Mouse (Mus musculus) megakaryocyte-erythroid progenitor cell, adult 5-6 weeks (primary cell): Measurements from ENCODE around the gene Vps26b. TPM values are rescaled to one million over a fixed set of nuclear protein-coding genes. Genes with fewer than 3 reads are reported as not detected.

Experiments used
- ATAC-seq: replicated peaks from 2 replicates; pipeline ENCODE4 v1.8.0; 2016; ENCODE audit warnings: mild to moderate bottlenecking, inconsistent platforms; ENCODE audit not compliant: severe bottlenecking, poor library complexity, low FRiP score, low TSS enrichment
- total RNA-seq, 2 experiments: library from RNA; stranded (forward) in 1 of 2; stranded (reverse) in 1 of 2; fragments of 200-1000, 215-1000 nt in 1 of 2; fragments of >200 nt in 1 of 2; fragmentation: Nextera tagmentation in 1 of 2; gene quantifications; 2 replicates each; pipeline ENCODE4 v1.2.3; 2014 to 2017

The Vps26b gene
- total RNA-seq, 2 experiments from 2014 or later, result 24.5 to 34.7 TPM

DNA sequence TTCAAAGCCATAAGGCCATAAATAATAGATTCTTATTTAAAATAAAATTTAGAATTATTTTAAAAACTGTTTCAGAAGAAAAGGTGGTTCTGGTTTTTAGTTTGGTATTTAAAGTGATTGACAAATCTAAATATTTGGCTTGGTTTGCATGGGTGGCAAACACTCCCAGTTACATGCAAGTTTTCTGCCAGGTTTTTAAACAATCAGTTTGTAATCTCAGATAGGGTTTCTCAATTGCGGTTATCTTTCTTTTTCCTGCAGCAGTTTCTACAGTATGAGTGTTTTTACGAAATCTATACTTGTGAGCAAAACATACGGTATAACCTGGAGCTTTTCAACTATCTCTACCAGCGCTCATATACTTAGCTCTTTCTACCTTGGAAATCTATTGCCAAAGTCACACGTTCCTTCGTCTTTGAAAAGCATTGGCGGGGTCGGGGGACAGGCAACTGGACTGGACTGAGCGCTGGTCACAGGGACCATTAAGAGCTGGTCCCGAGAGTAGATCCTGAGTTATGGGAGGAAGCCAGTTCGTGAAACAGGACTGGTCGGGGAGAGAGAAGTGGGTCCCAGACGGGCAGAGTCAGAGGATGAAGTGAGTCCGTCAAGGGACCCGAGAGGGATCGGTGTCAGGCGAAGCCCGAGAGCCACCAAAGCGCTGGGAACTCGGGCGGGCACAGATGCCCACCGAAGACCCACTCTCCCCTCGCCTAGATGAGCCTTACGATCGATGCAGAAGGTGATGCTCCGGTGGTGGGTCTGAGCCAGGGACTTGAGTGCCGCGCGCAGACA is 31.0 kb downstream of the Vps26b start:
- no peak for ATAC-seq

GRCm38 (mm10) chr9:26997501-26997900 is 32.4 kb downstream of the Vps26b start:
- ATAC-seq, result no peak

GRCm38 (mm10) chr9:26997062-26997461 is 32.8 kb downstream of the Vps26b start:
- ATAC-seq, result no peak

GRCm38 (mm10) chr9:26993900-26994299 is 36.0 kb downstream of the Vps26b start:
- ATAC-seq, result no peak

- ATAC-seq, result no peak
Measured at GRCm38 (mm10) chr9:26993118-26993517, 36.7 kb downstream of the Vps26b start.

DNA sequence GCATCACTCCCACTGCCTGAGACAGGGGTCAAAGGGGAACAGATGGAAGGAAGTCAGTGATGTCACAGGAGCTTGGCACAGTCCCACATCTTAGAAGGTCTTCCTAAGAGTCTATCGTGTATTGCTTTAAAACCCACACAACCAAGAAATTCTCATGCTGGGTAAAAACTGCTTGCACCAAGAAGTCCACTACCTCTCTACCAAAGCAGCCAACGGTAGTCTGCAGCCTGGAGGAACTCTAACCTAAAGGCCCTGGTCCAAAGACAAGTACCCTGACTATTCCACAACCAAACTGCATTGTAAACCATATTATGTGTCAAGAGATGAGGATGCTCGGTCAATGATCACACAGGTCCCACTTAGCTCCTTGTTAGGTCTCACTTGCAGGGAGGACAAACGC is 39.7 kb downstream of the Vps26b start:
- no peak for ATAC-seq

- ATAC-seq, result no peak
Measured at GRCm38 (mm10) chr9:26985668-26986277, 44.1 kb downstream of the Vps26b start.

GRCm38 (mm10) chr9:26985090-26985613 is 44.7 kb downstream of the Vps26b start:
- no peak for ATAC-seq

DNA sequence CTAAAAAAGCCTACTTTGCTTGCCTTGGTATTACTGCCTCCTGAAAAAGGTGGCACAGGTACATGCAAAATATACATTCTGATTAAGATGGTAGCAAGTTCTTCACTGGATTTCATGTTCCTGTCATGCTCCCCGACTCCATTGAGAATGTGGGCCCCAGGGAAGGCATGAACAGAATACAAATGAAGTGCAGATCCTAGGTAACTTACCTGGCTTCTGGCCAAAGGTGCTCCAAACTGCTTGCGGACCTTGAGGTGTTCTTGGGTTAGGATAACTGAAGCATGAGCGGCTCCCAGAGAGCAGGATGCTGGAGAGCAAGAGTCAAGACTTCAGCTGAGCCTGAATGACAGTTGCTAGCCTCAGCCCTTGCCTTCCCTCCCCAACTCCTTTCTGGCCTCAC is 51.1 kb downstream of the Vps26b start:
- no peak for ATAC-seq

GRCm38 (mm10) chr9:26977754-26978153 is 52.1 kb downstream of the Vps26b start:
- no peak for ATAC-seq

Other genes starting within 250 kb of the Vps26b start
- not detected in 2 replicates for gene Glb1l2, start 223.6 kb downstream of the Vps26b start, total RNA-seq (2014; fragmentation: Nextera tagmentation)
- not detected in 2 replicates for gene Glb1l2, start 223.6 kb downstream of the Vps26b start, total RNA-seq (2017)
- gene Glb1l3, start 169.2 kb downstream of the Vps26b start, total RNA-seq (2014; fragmentation: Nextera tagmentation), result not detected in 2 replicates
- not detected in 2 replicates for gene Glb1l3, start 169.2 kb downstream of the Vps26b start, total RNA-seq (2017)
- not detected in 2 replicates for gene Gm1110, start 107.0 kb downstream of the Vps26b start, total RNA-seq (2014; fragmentation: Nextera tagmentation)
- not detected in 2 replicates for gene Gm1110, start 107.0 kb downstream of the Vps26b start, total RNA-seq (2017)
- 7.9 and 10.0 TPM in 2 replicates for gene Acad8, start 30.5 kb downstream of the Vps26b start, total RNA-seq (2014; fragmentation: Nextera tagmentation)
- gene Acad8, start 30.5 kb downstream of the Vps26b start, total RNA-seq (2017), result 9.1 and 10.9 TPM in 2 replicates
- gene Thyn1, start 30.4 kb downstream of the Vps26b start, total RNA-seq (2014; fragmentation: Nextera tagmentation), result 90.3 and 94.1 TPM in 2 replicates
- gene Thyn1, start 30.4 kb downstream of the Vps26b start, total RNA-seq (2017), result 79.3 and 95.5 TPM in 2 replicates
- gene Ncapd3, start 110 bp upstream of the Vps26b start, total RNA-seq (2014; fragmentation: Nextera tagmentation), result 69.3 and 79.4 TPM in 2 replicates
- gene Ncapd3, start 110 bp upstream of the Vps26b start, total RNA-seq (2017), result 47.9 and 52.1 TPM in 2 replicates
- gene Jam3, start 125.4 kb upstream of the Vps26b start, total RNA-seq (2014; fragmentation: Nextera tagmentation), result not detected in 2 replicates
- gene Jam3, start 125.4 kb upstream of the Vps26b start, total RNA-seq (2017), result not detected in 2 replicates